Mouse (Mus musculus): ENCODE measurements around the gene Gm4778. TPM values are rescaled to one million over a fixed set of nuclear protein-coding genes. Genes with fewer than 3 reads are reported as not detected.
"Not testable (repeated sequence)": the region's sequence is repeated elsewhere in the genome, so short reads cannot be mapped to it uniquely, and the experiment has no call there.

Gm4778 gene
- not detected in 2 replicates for polyA plus RNA-seq (2012; rRNA removed)
- polyA plus RNA-seq (2014; fragmentation: Nextera tagmentation; extraction: Ambion mirVana), result not detected in 2 replicates

- not testable (repeated sequence) for H3K4me1 ChIP-seq (replicated peaks; ENCODE audit: control insufficient read depth in 2 of 2, insufficient read depth in 2 of 2, low read length in 1 of 2); ATAC-seq (ENCODE audit: insufficient read depth); H3K4me2 ChIP-seq (ENCODE audit: low read depth); DNase-seq (ENCODE audit: low read depth in 3 of 3, low spot score in 3 of 3); H3K27ac ChIP-seq; H3K27me3 ChIP-seq (ENCODE audit: control insufficient read depth, insufficient read depth, low read length); H3K36me3 ChIP-seq (replicated peaks; ENCODE audit: control insufficient read depth, insufficient read depth, low read depth); H3K4me3 ChIP-seq (ENCODE audit: insufficient read depth in 1 of 2, low read depth in 2 of 2, low read length in 2 of 2); H3K9me3 ChIP-seq (ENCODE audit: control insufficient read depth, low read length); H3K9ac ChIP-seq (replicated peaks)
- 60% methylated on average over 1 of the region's 1 CpGs for WGBS (ENCODE audit: insufficient replicate concordance)
Measured at GRCm38 (mm10) chr3:94263736-94264135, at the start of gene Gm4778. TSS of gene Gm4778 (plus strand) at chr3:94264036.

- H3K36me3 ChIP-seq (replicated peaks; ENCODE audit: control insufficient read depth, insufficient read depth, low read depth), result no peaks in the 10 kb centered on the region
- WGBS (ENCODE audit: insufficient replicate concordance), result 38% methylated on average over 6 of the region's 6 CpGs
- no peak overlapping the region for H3K27ac ChIP-seq
- H3K9ac ChIP-seq (replicated peaks), result no peak overlapping the region
- H3K9me3 ChIP-seq (ENCODE audit: control insufficient read depth, low read length), result no peaks in the 10 kb centered on the region
- H3K27me3 ChIP-seq (ENCODE audit: control insufficient read depth, insufficient read depth, low read length), result no peaks in the 10 kb centered on the region
- no peak for DNase-seq (ENCODE audit: low read depth in 3 of 3, low spot score in 3 of 3)
- no peak overlapping the region for H3K4me2 ChIP-seq (ENCODE audit: low read depth)
- ATAC-seq (ENCODE audit: insufficient read depth), result no peak
- TF ChIP-seq CTCF (IDR thresholded peaks at IDR 0.05; ENCODE audit: low read depth) (peak; percentile 24; the same call in 1 of the 2 replicates), EP300 (IDR thresholded peaks at IDR 0.05; ENCODE audit: low read depth) (no peak)
- no peaks in the 10 kb centered on the region for H3K4me1 ChIP-seq (replicated peaks; ENCODE audit: control insufficient read depth in 2 of 2, insufficient read depth in 2 of 2, low read length in 1 of 2)
- H3K4me3 ChIP-seq (ENCODE audit: insufficient read depth in 1 of 2, low read depth in 2 of 2, low read length in 2 of 2), result no peak overlapping the region
Measured at GRCm38 (mm10) chr3:94260598-94260997, 3.2 kb upstream of the Gm4778 start.

- H3K4me2 ChIP-seq (ENCODE audit: low read depth), result no peak overlapping the region
- H3K9ac ChIP-seq (replicated peaks), result no peak overlapping the region
- H3K4me3 ChIP-seq (ENCODE audit: insufficient read depth in 1 of 2, low read depth in 2 of 2, low read length in 2 of 2), result no peak overlapping the region
- 77% methylated on average over 11 of the region's 11 CpGs for WGBS (ENCODE audit: insufficient replicate concordance)
- no peaks in the 10 kb centered on the region for H3K27me3 ChIP-seq (ENCODE audit: control insufficient read depth, insufficient read depth, low read length)
- H3K27ac ChIP-seq, result no peak overlapping the region
- DNase-seq (ENCODE audit: low read depth in 3 of 3, low spot score in 3 of 3), result no peak
- no peak for TF ChIP-seq EP300 (IDR thresholded peaks at IDR 0.05; ENCODE audit: low read depth)
- TF ChIP-seq CTCF (IDR thresholded peaks at IDR 0.05; ENCODE audit: low read depth), result no peak
- no peaks in the 10 kb centered on the region for H3K9me3 ChIP-seq (ENCODE audit: control insufficient read depth, low read length)
- no peaks in the 10 kb centered on the region for H3K4me1 ChIP-seq (replicated peaks; ENCODE audit: control insufficient read depth in 2 of 2, insufficient read depth in 2 of 2, low read length in 1 of 2)
- no peaks in the 10 kb centered on the region for H3K36me3 ChIP-seq (replicated peaks; ENCODE audit: control insufficient read depth, insufficient read depth, low read depth)
- ATAC-seq (ENCODE audit: insufficient read depth), result no peak
Measured at GRCm38 (mm10) chr3:94275991-94276390, 12.2 kb downstream of the Gm4778 start.

GRCm38 (mm10) chr3:94305457-94305856 lies 41.6 kb downstream of the Gm4778 start:
- no peak for TF ChIP-seq EP300 (IDR thresholded peaks at IDR 0.05; ENCODE audit: low read depth)
- TF ChIP-seq CTCF (IDR thresholded peaks at IDR 0.05; ENCODE audit: low read depth), result no peak
- no peaks in the 10 kb centered on the region for H3K36me3 ChIP-seq (replicated peaks; ENCODE audit: control insufficient read depth, insufficient read depth, low read depth)
- H3K4me1 ChIP-seq (replicated peaks; ENCODE audit: control insufficient read depth in 2 of 2, insufficient read depth in 2 of 2, low read length in 1 of 2), result peaks cover under 1 to 4% of the 10 kb centered on the region in 2 experiments; a peak in 1 of 4 replicates
- no peak overlapping the region for H3K27ac ChIP-seq
- 11% methylated on average over 1 of the region's 1 CpGs for WGBS (ENCODE audit: insufficient replicate concordance)
- no peaks in the 10 kb centered on the region for H3K9me3 ChIP-seq (ENCODE audit: control insufficient read depth, low read length)
- H3K4me2 ChIP-seq (ENCODE audit: low read depth), result no peak overlapping the region
- H3K4me3 ChIP-seq (ENCODE audit: insufficient read depth in 1 of 2, low read depth in 2 of 2, low read length in 2 of 2), result no peak overlapping the region
- H3K27me3 ChIP-seq (ENCODE audit: control insufficient read depth, insufficient read depth, low read length), result no peaks in the 10 kb centered on the region
- DNase-seq (ENCODE audit: low read depth in 3 of 3, low spot score in 3 of 3), result no peak
- no peak for ATAC-seq (ENCODE audit: insufficient read depth)
- no peak overlapping the region for H3K9ac ChIP-seq (replicated peaks)

GRCm38 (mm10) chr3:94306975-94307374 lies 43.1 kb downstream of the Gm4778 start:
- Histone ChIP-seq H3K36me3 (replicated peaks; ENCODE audit: control insufficient read depth, insufficient read depth, low read depth) (no peaks in the 10 kb centered on the region), H3K27me3 (ENCODE audit: control insufficient read depth, insufficient read depth, low read length) (no peaks in the 10 kb centered on the region), H3K9me3 (ENCODE audit: control insufficient read depth, low read length) (no peaks in the 10 kb centered on the region), H3K27ac (no peak overlapping the region), H3K4me2 (ENCODE audit: low read depth) (no peak overlapping the region), H3K4me1 (replicated peaks; ENCODE audit: control insufficient read depth in 2 of 2, insufficient read depth in 2 of 2, low read length in 1 of 2) (peaks cover 3 to 9% of the 10 kb centered on the region in 2 experiments; a peak in 1 of 4 replicates), H3K4me3 (ENCODE audit: insufficient read depth in 1 of 2, low read depth in 2 of 2, low read length in 2 of 2) (no peak overlapping the region), H3K9ac (replicated peaks) (no peak overlapping the region)
- no peak for ATAC-seq (ENCODE audit: insufficient read depth)
- TF ChIP-seq CTCF (IDR thresholded peaks at IDR 0.05; ENCODE audit: low read depth) (no peak), EP300 (IDR thresholded peaks at IDR 0.05; ENCODE audit: low read depth) (no peak)
- no peak for DNase-seq (ENCODE audit: low read depth in 3 of 3, low spot score in 3 of 3)
